Mouse (Mus musculus): Measurements from ENCODE around the gene Lrp6. TPM values are rescaled to one million over a fixed set of nuclear protein-coding genes. Genes with fewer than 3 reads are reported as not detected.

Gene Lrp6
- polyA plus RNA-seq, 1 experiment from 2014 or later = 41.6 TPM

GRCm38 (mm10) chr6:134544843-134545242 is 21.9 kb downstream of the Lrp6 start:
- no peaks in the 10 kb centered on the region for H3K27me3 ChIP-seq
- ATAC-seq (ENCODE audit: insufficient number of reproducible peaks, insufficient read depth, low FRiP score, low TSS enrichment) = no peak
- H3K9ac ChIP-seq = no peak overlapping the region
- H3K4me2 ChIP-seq (replicated peaks) = no peak overlapping the region
- peaks cover 15% of the 10 kb centered on the region for H3K4me1 ChIP-seq
- H3K4me3 ChIP-seq = no peak overlapping the region
- H3K27ac ChIP-seq = no peak overlapping the region
- WGBS = 60% methylated on average over 3 of the region's 3 CpGs
- H3K9me3 ChIP-seq = no peaks in the 10 kb centered on the region
- H3K36me3 ChIP-seq = peaks cover 5% of the 10 kb centered on the region; the same call in 1 of the 2 replicates

DNA sequence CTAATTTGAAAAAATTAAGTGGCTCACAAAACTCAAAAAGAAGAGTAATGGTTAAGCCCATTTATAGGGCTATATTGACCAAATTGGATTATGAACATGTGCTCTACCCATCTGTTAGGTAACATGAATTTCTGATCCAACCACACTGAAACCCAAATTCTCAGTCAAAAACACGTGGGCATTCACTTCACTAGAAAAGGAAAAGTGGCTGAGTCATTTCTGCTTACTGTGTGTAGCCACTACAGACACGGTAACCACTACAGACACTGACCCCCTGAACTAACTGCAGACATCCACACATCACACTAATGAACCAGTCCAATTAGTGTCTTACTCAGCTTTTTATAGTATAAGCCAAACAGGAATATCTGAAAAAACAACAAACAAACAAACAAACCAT is 22.7 kb downstream of the Lrp6 start:
- 60% methylated on average over 2 of the region's 2 CpGs for WGBS
- peaks cover 15% of the 10 kb centered on the region for H3K4me1 ChIP-seq
- H3K4me3 ChIP-seq = no peak overlapping the region
- no peak for ATAC-seq (ENCODE audit: insufficient number of reproducible peaks, insufficient read depth, low FRiP score, low TSS enrichment)
- peaks cover 5% of the 10 kb centered on the region; the same call in 1 of the 2 replicates for H3K36me3 ChIP-seq
- no peak overlapping the region for H3K9ac ChIP-seq
- H3K4me2 ChIP-seq (replicated peaks) = no peak overlapping the region
- H3K27me3 ChIP-seq = no peaks in the 10 kb centered on the region
- H3K9me3 ChIP-seq = no peaks in the 10 kb centered on the region
- H3K27ac ChIP-seq = no peak overlapping the region

- Histone ChIP-seq H3K9ac (no peak overlapping the region), H3K36me3 (peaks cover 5% of the 10 kb centered on the region; the same call in 1 of the 2 replicates), H3K27me3 (no peaks in the 10 kb centered on the region), H3K27ac (no peak overlapping the region), H3K4me1 (peaks cover 15% of the 10 kb centered on the region), H3K9me3 (no peaks in the 10 kb centered on the region), H3K4me3 (no peak overlapping the region), H3K4me2 (replicated peaks) (no peak overlapping the region)
- ATAC-seq (ENCODE audit: insufficient number of reproducible peaks, insufficient read depth, low FRiP score, low TSS enrichment) = no peak
These were observed 23.2 kb downstream of the Lrp6 start for GRCm38 (mm10) chr6:134543607-134544006.

DNA sequence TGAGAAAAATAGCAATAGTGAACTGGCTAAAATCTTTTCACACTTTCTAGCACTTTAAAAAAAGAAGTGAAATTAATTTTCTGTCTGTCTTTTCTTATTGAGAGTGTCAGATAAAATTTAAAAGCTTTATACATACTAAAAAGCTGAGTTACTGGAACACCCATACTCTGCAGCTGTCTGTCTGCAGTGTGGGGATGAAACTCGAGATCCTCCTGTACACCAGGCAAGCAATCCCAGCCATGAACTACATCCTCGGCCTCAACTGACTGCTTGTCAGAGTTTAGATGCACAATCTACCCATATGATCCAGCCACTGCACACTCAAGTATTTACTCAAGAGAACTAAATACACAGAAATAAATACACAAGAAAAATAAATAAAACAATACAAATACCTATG is 24.4 kb downstream of the Lrp6 start:
- no peak for ATAC-seq (ENCODE audit: insufficient number of reproducible peaks, insufficient read depth, low FRiP score, low TSS enrichment)

DNA sequence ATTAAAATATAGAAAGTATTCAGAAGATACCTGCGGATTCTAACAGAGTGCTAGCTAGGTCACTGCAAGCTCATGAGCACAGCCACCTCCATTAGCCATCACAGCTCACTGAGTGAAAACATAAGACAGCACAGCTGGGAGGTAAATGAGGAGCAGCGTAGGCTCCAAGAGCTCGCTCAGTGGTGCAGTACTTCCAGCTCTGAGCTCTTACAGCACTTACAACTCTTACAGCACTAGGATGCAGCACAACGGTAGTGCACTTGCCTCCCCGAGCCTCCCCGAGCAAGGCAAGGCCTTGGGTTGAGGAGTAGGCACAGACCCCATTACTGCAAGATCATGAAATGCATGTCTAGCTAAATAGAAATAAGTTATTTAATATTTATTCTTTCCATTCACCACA is 26.6 kb downstream of the Lrp6 start:
- Histone ChIP-seq H3K27me3 (no peaks in the 10 kb centered on the region), H3K27ac (no peak overlapping the region), H3K36me3 (peaks cover 5% of the 10 kb centered on the region; the same call in 1 of the 2 replicates), H3K4me3 (no peak overlapping the region), H3K9me3 (no peaks in the 10 kb centered on the region), H3K4me2 (replicated peaks) (no peak overlapping the region), H3K9ac (no peak overlapping the region), H3K4me1 (peaks cover 8% of the 10 kb centered on the region)
- WGBS = 85% methylated on average over 6 of the region's 6 CpGs
- no peak for ATAC-seq (ENCODE audit: insufficient number of reproducible peaks, insufficient read depth, low FRiP score, low TSS enrichment)

More for the DNA sequence above, 24.4 kb downstream of the Lrp6 start:
- Histone ChIP-seq H3K36me3 (peaks cover 5% of the 10 kb centered on the region; the same call in 1 of the 2 replicates), H3K27ac (no peak overlapping the region), H3K9ac (no peak overlapping the region), H3K4me2 (replicated peaks) (no peak overlapping the region), H3K9me3 (no peaks in the 10 kb centered on the region), H3K27me3 (no peaks in the 10 kb centered on the region), H3K4me3 (no peak overlapping the region), H3K4me1 (peaks cover 15% of the 10 kb centered on the region)
- 56% methylated on average over 2 of the region's 2 CpGs for WGBS

DNA sequence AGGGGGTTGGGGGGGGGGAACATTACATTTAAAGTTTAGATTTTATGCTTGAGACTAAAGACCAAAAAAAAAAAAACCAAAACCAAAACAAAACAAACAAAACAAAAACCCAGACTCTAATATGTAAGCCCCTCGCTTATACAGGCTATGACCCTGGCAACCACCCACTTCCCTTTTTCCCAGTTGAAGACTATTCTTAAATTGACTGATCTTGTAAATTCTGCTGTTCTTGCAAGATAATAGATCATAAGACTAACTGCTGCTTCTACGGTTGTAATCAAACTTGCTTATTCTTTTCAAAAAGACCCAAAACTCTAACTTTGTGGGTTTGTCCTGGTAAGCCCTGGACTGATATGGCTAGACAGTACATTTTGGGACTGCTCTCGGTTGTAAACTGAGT is 27.3 kb downstream of the Lrp6 start:
- 84% methylated on average over 3 of the region's 3 CpGs for WGBS
- Histone ChIP-seq H3K9me3 (no peaks in the 10 kb centered on the region), H3K27me3 (no peaks in the 10 kb centered on the region), H3K4me3 (no peak overlapping the region), H3K4me1 (peaks cover 10% of the 10 kb centered on the region; the same call in 1 of the 2 replicates), H3K36me3 (peaks cover 5% of the 10 kb centered on the region; the same call in 1 of the 2 replicates), H3K9ac (no peak overlapping the region), H3K4me2 (replicated peaks) (no peak overlapping the region), H3K27ac (no peak overlapping the region)
- no peak for ATAC-seq (ENCODE audit: insufficient number of reproducible peaks, insufficient read depth, low FRiP score, low TSS enrichment)

GRCm38 (mm10) chr6:134538805-134539204 is 28.0 kb downstream of the Lrp6 start:
- H3K9me3 ChIP-seq = no peaks in the 10 kb centered on the region
- H3K27me3 ChIP-seq = no peaks in the 10 kb centered on the region
- H3K4me3 ChIP-seq = no peak overlapping the region
- H3K4me2 ChIP-seq (replicated peaks) = no peak overlapping the region
- ATAC-seq (ENCODE audit: insufficient number of reproducible peaks, insufficient read depth, low FRiP score, low TSS enrichment) = no peak
- WGBS = 85% methylated on average over 4 of the region's 4 CpGs
- H3K9ac ChIP-seq = no peak overlapping the region
- 0 out of 2 replicates have a peak overlapping the region, but pooled peaks have one; percentile 36 for H3K27ac ChIP-seq
- peaks cover 5% of the 10 kb centered on the region; the same call in 1 of the 2 replicates for H3K36me3 ChIP-seq
- peaks cover 8% of the 10 kb centered on the region; the same call in 1 of the 2 replicates for H3K4me1 ChIP-seq

DNA sequence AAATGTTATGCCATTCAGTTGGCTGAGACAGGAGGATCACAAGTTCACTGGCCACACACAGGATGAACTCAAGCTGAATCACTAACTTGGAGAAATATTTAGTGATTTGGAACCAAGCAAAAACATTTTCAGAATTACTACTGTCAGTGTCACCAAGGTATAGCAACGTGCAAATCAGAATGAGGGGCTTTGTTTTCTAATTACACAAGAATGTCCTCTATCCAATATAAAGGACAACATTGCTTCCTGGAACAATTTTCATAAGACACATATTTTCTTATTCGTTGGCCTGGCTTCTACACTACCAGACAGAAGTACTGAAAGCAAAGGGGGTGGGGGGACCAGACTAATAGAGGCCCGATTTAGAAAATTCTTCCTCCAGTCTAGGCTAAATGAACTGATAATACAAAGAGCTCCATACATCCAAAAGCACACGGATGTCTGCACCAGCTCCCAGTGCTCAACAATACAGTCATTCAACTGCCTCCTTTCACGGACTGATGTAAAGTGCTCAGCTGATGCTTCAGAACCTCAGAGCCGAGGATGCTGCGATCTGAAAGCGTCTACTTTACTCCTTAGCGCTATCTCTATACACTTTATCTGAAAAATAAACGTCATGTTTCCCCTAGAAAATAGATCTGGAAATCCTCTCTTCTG is 29.2 kb downstream of the Lrp6 start:
- no peak; the same call in 1 of the 2 replicates for ATAC-seq (ENCODE audit: insufficient number of reproducible peaks, insufficient read depth, low FRiP score, low TSS enrichment)
- H3K4me2 ChIP-seq (replicated peaks) = no peak overlapping the region
- no peaks in the 10 kb centered on the region for H3K9me3 ChIP-seq
- H3K4me1 ChIP-seq = peaks cover 11% of the 10 kb centered on the region; the same call in 1 of the 2 replicates
- H3K4me3 ChIP-seq = no peak overlapping the region
- no peak overlapping the region for H3K9ac ChIP-seq
- WGBS = 40% methylated on average over 10 of the region's 10 CpGs
- H3K27me3 ChIP-seq = no peaks in the 10 kb centered on the region
- H3K27ac ChIP-seq = no peak overlapping the region
- H3K36me3 ChIP-seq = peaks cover 5% of the 10 kb centered on the region; the same call in 1 of the 2 replicates

DNA sequence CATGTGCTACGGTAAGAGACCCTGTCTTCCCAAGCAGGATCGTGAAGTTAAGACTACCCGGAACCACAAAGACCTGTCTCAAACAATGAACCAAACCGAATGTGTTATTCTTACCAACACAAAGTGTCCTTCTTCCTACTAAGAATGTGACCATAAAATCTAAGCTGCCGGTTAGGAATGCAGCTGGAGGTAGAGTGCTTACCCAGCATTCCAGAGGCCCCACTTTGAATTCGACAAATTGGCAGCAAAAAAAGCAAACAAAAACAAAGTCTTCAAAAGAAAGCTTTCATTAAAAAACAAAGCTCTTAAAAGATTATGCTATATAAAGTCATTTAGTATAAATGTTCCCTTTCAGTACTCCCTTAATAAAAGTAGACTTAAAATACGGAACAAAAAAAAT is 31.6 kb downstream of the Lrp6 start:
- Histone ChIP-seq H3K27ac (no peak overlapping the region), H3K9ac (no peak overlapping the region), H3K4me3 (no peak overlapping the region), H3K4me1 (peaks cover 11% of the 10 kb centered on the region; the same call in 1 of the 2 replicates), H3K27me3 (no peaks in the 10 kb centered on the region), H3K36me3 (peaks cover 4% of the 10 kb centered on the region; the same call in 1 of the 2 replicates), H3K4me2 (replicated peaks) (no peak overlapping the region), H3K9me3 (0 out of 2 replicates have a peak, but pooled peaks cover 4% of the 10 kb centered on the region)
- ATAC-seq (ENCODE audit: insufficient number of reproducible peaks, insufficient read depth, low FRiP score, low TSS enrichment) = no peak
- WGBS = 64% methylated on average over 7 of the region's 7 CpGs

DNA sequence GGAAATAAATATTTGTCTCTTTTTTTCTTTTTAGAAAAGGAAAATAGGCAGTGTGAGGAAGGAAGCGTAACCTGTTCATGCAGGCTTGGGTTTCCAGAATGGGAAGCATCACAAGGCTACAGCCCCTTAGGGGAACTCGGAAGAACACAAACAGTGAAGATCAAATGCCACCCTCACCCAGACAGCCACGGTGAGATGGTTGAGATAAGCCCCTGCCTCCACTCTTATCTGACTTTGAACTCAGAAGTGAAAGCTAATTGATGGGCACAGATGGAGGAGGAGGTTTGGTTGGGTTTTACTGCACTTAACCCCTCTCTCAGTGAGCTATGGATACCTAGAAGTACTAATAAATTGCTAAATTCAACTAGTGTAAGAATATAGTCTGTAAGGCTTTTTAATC is 33.7 kb downstream of the Lrp6 start:
- no peaks in the 10 kb centered on the region for H3K27me3 ChIP-seq
- H3K9me3 ChIP-seq = 0 out of 2 replicates have a peak, but pooled peaks cover 4% of the 10 kb centered on the region
- peaks cover 19% of the 10 kb centered on the region for H3K4me1 ChIP-seq
- ATAC-seq (ENCODE audit: insufficient number of reproducible peaks, insufficient read depth, low FRiP score, low TSS enrichment) = no peak
- H3K4me2 ChIP-seq (replicated peaks) = no peak overlapping the region
- no peak overlapping the region for H3K4me3 ChIP-seq
- WGBS = 57% methylated on average over 3 of the region's 3 CpGs
- no peak overlapping the region for H3K27ac ChIP-seq
- peaks cover 4% of the 10 kb centered on the region; the same call in 1 of the 2 replicates for H3K36me3 ChIP-seq
- no peak overlapping the region for H3K9ac ChIP-seq

DNA sequence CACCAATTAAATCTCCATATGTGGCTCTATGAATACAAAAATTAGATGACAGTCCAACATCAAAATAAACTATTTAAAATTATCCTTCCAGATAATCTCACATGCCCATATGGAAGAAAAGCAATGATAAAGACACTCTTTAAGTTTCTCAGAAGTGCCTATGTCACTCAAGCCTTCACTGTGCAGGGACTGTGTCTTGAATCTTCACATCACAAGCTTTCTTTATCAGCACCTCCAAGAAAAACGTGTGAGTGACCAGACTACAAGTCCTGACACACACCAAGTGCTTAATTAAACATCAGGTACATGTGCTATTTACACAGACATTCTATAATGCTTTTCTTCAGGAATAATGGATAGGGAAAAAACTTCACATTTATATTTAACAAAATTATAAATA is 34.8 kb downstream of the Lrp6 start:
- H3K4me1 ChIP-seq = peaks cover 29% of the 10 kb centered on the region
- no peak overlapping the region for H3K4me2 ChIP-seq (replicated peaks)
- H3K9ac ChIP-seq = no peak overlapping the region
- ATAC-seq (ENCODE audit: insufficient number of reproducible peaks, insufficient read depth, low FRiP score, low TSS enrichment) = no peak
- 46% methylated on average over 1 of the region's 1 CpGs for WGBS
- H3K4me3 ChIP-seq = no peak overlapping the region
- H3K27ac ChIP-seq = no peak overlapping the region
- H3K27me3 ChIP-seq = no peaks in the 10 kb centered on the region
- 0 out of 2 replicates have a peak, but pooled peaks cover 4% of the 10 kb centered on the region for H3K9me3 ChIP-seq
- H3K36me3 ChIP-seq = peaks cover 4% of the 10 kb centered on the region; the same call in 1 of the 2 replicates

GRCm38 (mm10) chr6:134529340-134529739 is 37.4 kb downstream of the Lrp6 start:
- 87% methylated on average over 4 of the region's 4 CpGs for WGBS
- no peaks in the 10 kb centered on the region for H3K27me3 ChIP-seq
- H3K4me2 ChIP-seq (replicated peaks) = no peak overlapping the region
- no peak overlapping the region for H3K27ac ChIP-seq
- H3K36me3 ChIP-seq = peaks cover 4% of the 10 kb centered on the region; the same call in 1 of the 2 replicates
- H3K4me1 ChIP-seq = peaks cover 34% of the 10 kb centered on the region
- H3K4me3 ChIP-seq = no peak overlapping the region
- H3K9me3 ChIP-seq = 0 out of 2 replicates have a peak, but pooled peaks cover 4% of the 10 kb centered on the region
- no peak overlapping the region for H3K9ac ChIP-seq
- no peak for ATAC-seq (ENCODE audit: insufficient number of reproducible peaks, insufficient read depth, low FRiP score, low TSS enrichment)
